Mouse (Mus musculus) yolk sac, embryonic 10.5 days (tissue): ENCODE data around the gene Exoc7.

Experiments
- DNase-seq: peaks from one replicate; pipeline ENCODE4 v3.0.0-alpha.2; 2017; ENCODE audit warnings: low spot score

Gene Exoc7

GRCm38 (mm10) chr11:116312359-116312758 is 5.3 kb upstream of the Exoc7 start:
- no peak for DNase-seq

GRCm38 (mm10) chr11:116311169-116311568 is 4.1 kb upstream of the Exoc7 start:
- DNase-seq = no peak

GRCm38 (mm10) chr11:116309601-116310000 is 2.6 kb upstream of the Exoc7 start:
- DNase-seq = no peak

- DNase-seq = peak; percentile 74
These were observed 914 bp upstream of the Exoc7 start for GRCm38 (mm10) chr11:116307762-116308531.

- DNase-seq = peak; percentile 98
These were observed 679 bp downstream of the Exoc7 start for GRCm38 (mm10) chr11:116306126-116306982.

- no peak for DNase-seq
These were observed 1.6 kb downstream of the Exoc7 start for GRCm38 (mm10) chr11:116305423-116305822.

- DNase-seq = no peak
These were observed 8.4 kb downstream of the Exoc7 start for GRCm38 (mm10) chr11:116298621-116299020.

- no peak for DNase-seq
These were observed 8.8 kb downstream of the Exoc7 start for GRCm38 (mm10) chr11:116298221-116298620.

GRCm38 (mm10) chr11:116297017-116297416 is 10.0 kb downstream of the Exoc7 start:
- no peak for DNase-seq

- DNase-seq = no peak
These were observed 10.8 kb downstream of the Exoc7 start for GRCm38 (mm10) chr11:116296191-116296734.

- peak; percentile 62 for DNase-seq
These were observed 12.7 kb downstream of the Exoc7 start for GRCm38 (mm10) chr11:116294319-116294718.

GRCm38 (mm10) chr11:116293538-116294137 is 13.4 kb downstream of the Exoc7 start:
- DNase-seq = no peak

GRCm38 (mm10) chr11:116292401-116292800 is 14.6 kb downstream of the Exoc7 start:
- DNase-seq = no peak

GRCm38 (mm10) chr11:116290556-116290955 is 16.5 kb downstream of the Exoc7 start:
- DNase-seq = no peak

- DNase-seq = no peak
These were observed 19.7 kb downstream of the Exoc7 start for GRCm38 (mm10) chr11:116287351-116287750.

- no peak for DNase-seq
These were observed 21.3 kb downstream of the Exoc7 start for GRCm38 (mm10) chr11:116285770-116286191.

- DNase-seq = no peak
These were observed 23.1 kb downstream of the Exoc7 start for GRCm38 (mm10) chr11:116283982-116284381.

- DNase-seq = no peak
These were observed 24.0 kb downstream of the Exoc7 start for GRCm38 (mm10) chr11:116282912-116283521.

GRCm38 (mm10) chr11:116282089-116282488 is 24.9 kb downstream of the Exoc7 start:
- DNase-seq = no peak

GRCm38 (mm10) chr11:116281671-116282070 is 25.4 kb downstream of the Exoc7 start:
- no peak for DNase-seq

- DNase-seq = no peak
These were observed 26.0 kb downstream of the Exoc7 start, which contains the start of gene Galr2 for GRCm38 (mm10) chr11:116280751-116281663. Galr2 (plus strand) TSS chr11:116280939.
